Mouse (Mus musculus): ENCODE measurements at regions not wholly inside any gene's neighbourhood (a gene's known extent, or its start where the extent isn't known, plus 50 kb on each side); places are given as distances from the start of the nearest gene placed in this dataset.

DNA sequence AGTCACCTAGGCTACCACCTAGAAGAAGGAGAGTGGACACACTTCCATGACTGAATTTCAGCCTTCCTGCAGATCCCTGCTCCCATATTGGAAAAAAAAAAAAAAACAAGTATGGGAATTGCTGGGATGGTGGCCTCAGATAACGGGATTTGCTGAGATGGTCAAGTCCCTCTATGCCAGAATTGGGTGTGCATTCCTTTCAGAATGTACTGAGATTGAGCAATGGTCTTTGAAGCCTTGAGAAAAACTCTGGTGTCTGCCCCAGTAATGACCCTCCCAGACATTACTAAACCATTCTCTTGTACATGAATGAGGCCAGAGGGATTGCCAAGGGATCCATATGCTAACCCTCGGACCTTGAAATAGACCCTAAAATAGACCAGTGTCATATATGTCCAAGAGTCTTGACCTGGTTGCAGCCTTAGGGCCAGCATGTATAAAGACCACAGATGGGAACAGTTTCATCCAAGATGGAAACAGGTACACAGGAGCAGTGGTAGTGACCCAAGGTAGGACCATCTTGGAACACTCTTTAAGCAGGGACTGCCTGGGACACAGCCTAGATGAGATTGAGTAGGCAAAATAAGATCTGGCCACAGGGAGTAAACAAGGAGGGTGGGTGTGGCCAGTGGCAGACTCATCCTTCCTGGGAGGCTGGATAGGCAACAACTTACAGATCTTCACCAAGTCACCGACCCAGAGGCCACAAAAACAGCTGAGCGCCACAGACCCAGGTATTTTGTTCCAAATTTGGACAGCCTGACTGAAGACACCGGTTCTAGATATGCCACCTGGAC lies 882.9 kb upstream of the 9430069I07Rik start:
- H3K27me3 ChIP-seq (ENCODE audit: insufficient read depth, low read length), result no peaks in the 10 kb centered on the region
- H3K4me2 ChIP-seq (ENCODE audit: low read depth, low read length), result no peak overlapping the region
- no peaks in the 10 kb centered on the region for H3K9me3 ChIP-seq (ENCODE audit: low read length)
- TF ChIP-seq CTCF (IDR thresholded peaks at IDR 0.05; ENCODE audit: low read depth), result no peak
- TF ChIP-seq EP300 (IDR thresholded peaks at IDR 0.05; ENCODE audit: low read depth), result no peak
- ATAC-seq (no peak), DNase-seq (peak; percentile 4)
- no peak overlapping the region for H3K27ac ChIP-seq (ENCODE audit: low read depth)
- H3K9ac ChIP-seq (replicated peaks), result no peak overlapping the region
- H3K4me3 ChIP-seq (ENCODE audit: low read depth, low read length), result no peak overlapping the region
- no peaks in the 10 kb centered on the region for H3K36me3 ChIP-seq (replicated peaks; ENCODE audit: insufficient read depth, low read length)
- no peaks in the 10 kb centered on the region for H3K4me1 ChIP-seq (ENCODE audit: insufficient read depth)
- 79% methylated on average over 5 of the region's 5 CpGs for WGBS (ENCODE audit: insufficient replicate concordance)

GRCm38 (mm10) chr15:35238691-35239090 lies 881.0 kb upstream of the 9430069I07Rik start:
- Histone ChIP-seq H3K27ac (ENCODE audit: low read depth) (no peak overlapping the region), H3K27me3 (ENCODE audit: insufficient read depth, low read length) (no peaks in the 10 kb centered on the region), H3K4me2 (ENCODE audit: low read depth, low read length) (no peak overlapping the region), H3K9me3 (ENCODE audit: low read length) (no peaks in the 10 kb centered on the region), H3K4me1 (ENCODE audit: insufficient read depth) (no peaks in the 10 kb centered on the region), H3K36me3 (replicated peaks; ENCODE audit: insufficient read depth, low read length) (no peaks in the 10 kb centered on the region), H3K9ac (replicated peaks) (no peak overlapping the region), H3K4me3 (ENCODE audit: low read depth, low read length) (no peak overlapping the region)
- WGBS (ENCODE audit: insufficient replicate concordance), result 52% methylated on average over 1 of the region's 1 CpGs
- ATAC-seq, result no peak
- no peak for DNase-seq
- TF ChIP-seq CTCF (IDR thresholded peaks at IDR 0.05; ENCODE audit: low read depth) (no peak), EP300 (IDR thresholded peaks at IDR 0.05; ENCODE audit: low read depth) (no peak)

- H3K36me3 ChIP-seq (replicated peaks; ENCODE audit: insufficient read depth, low read length), result no peaks in the 10 kb centered on the region
- TF ChIP-seq EP300 (IDR thresholded peaks at IDR 0.05; ENCODE audit: low read depth) (no peak), CTCF (IDR thresholded peaks at IDR 0.05; ENCODE audit: low read depth) (no peak)
- WGBS (ENCODE audit: insufficient replicate concordance), result 63% methylated on average over 2 of the region's 2 CpGs
- no peak overlapping the region for H3K4me3 ChIP-seq (ENCODE audit: low read depth, low read length)
- ATAC-seq (no peak), DNase-seq (peak; percentile 2)
- H3K9me3 ChIP-seq (ENCODE audit: low read length), result no peaks in the 10 kb centered on the region
- H3K9ac ChIP-seq (replicated peaks), result no peak overlapping the region
- no peaks in the 10 kb centered on the region for H3K27me3 ChIP-seq (ENCODE audit: insufficient read depth, low read length)
- no peaks in the 10 kb centered on the region for H3K4me1 ChIP-seq (ENCODE audit: insufficient read depth)
- H3K4me2 ChIP-seq (ENCODE audit: low read depth, low read length), result no peak overlapping the region
- H3K27ac ChIP-seq (ENCODE audit: low read depth), result no peak overlapping the region
These were observed 876.5 kb upstream of the 9430069I07Rik start for GRCm38 (mm10) chr15:35233968-35234696.

GRCm38 (mm10) chr15:35229614-35230013 lies 871.9 kb upstream of the 9430069I07Rik start:
- H3K9me3 ChIP-seq (ENCODE audit: low read length), result no peaks in the 10 kb centered on the region
- no peaks in the 10 kb centered on the region for H3K27me3 ChIP-seq (ENCODE audit: insufficient read depth, low read length)
- no peak overlapping the region for H3K27ac ChIP-seq (ENCODE audit: low read depth)
- ATAC-seq (no peak), DNase-seq (no peak)
- 83% methylated on average over 3 of the region's 3 CpGs for WGBS (ENCODE audit: insufficient replicate concordance)
- TF ChIP-seq CTCF (IDR thresholded peaks at IDR 0.05; ENCODE audit: low read depth) (peak; percentile 38; the same call in 1 of the 2 replicates), EP300 (IDR thresholded peaks at IDR 0.05; ENCODE audit: low read depth) (no peak)
- H3K4me2 ChIP-seq (ENCODE audit: low read depth, low read length), result no peak overlapping the region
- no peaks in the 10 kb centered on the region for H3K4me1 ChIP-seq (ENCODE audit: insufficient read depth)
- H3K4me3 ChIP-seq (ENCODE audit: low read depth, low read length), result no peak overlapping the region
- H3K9ac ChIP-seq (replicated peaks), result no peak overlapping the region
- no peaks in the 10 kb centered on the region for H3K36me3 ChIP-seq (replicated peaks; ENCODE audit: insufficient read depth, low read length)

Measured in liver, postnatal 0 days (tissue).